Mouse (Mus musculus) telencephalon, adult 2 months (tissue): Measurements from ENCODE around the gene Qpctl.

Experiments
- DNase-seq: peaks from one replicate; pipeline ENCODE4 v3.0.0-alpha.2; 2011; ENCODE audit warnings: low read depth, low spot score

Qpctl gene

DNA sequence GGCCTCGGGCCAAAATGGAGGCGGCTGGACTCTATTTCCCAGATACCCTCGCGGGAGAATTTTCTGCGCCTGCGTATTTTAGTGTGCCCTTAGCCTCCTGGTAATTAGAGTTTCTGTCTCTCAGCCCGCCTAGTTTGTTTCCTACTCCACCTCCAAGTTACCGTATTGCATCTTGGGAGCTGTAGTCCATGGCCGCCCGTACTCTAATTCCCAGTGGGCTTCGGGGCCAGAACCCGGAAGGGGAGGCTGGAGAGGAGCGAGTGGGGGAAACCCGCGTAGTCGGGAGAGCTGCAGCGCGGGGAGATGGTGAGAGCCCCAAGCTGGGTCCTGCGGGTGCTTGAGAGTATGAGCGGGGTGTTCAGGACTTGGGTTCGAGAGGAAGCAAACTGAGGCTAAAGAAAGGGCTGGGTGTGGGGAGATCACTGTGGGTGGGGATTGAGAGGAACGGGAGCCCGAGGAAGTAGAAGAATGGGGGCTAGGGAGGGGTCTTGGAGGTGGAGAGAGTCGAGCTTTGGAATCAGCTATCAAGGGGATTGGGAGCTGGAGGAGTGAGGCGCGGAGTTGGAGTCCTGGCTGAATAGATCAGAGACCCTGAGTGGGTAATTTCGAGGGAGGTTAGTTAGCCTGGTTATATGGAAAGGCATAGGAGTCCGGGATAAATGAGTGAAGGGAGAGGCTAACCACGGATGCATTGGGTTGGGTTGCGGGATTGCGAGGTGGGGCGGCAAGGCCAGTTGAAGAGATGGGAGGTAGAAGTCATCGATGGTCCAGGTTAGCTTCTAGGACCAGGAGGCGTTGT is 29.3 kb downstream of the Qpctl start, which contains the start of gene Fbxo46:
TSS of gene Fbxo46 (plus strand) at position 229 of the 799 bp plus-strand sequence.
- peak; percentile 99 for DNase-seq

DNA sequence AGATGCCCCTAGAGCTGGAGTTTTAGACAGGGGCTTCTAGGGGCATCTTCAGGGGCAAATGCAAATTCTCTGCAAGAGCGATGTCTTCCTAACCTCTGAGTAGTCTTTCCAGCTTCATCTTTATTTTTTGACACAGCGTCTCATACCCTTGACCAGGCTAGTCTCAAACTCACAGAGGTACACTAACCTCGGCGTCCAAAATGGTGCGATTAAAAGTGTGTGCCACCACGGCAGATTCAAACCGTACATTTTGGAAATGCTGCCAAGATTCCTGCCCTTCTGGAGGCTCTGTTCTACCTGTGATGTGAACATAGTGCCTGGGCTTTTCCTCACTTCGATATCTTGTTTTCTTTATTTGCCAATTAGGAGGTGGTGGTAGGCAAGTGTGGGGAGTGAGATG is 30.0 kb downstream of the Qpctl start:
- no peak for DNase-seq

DNA sequence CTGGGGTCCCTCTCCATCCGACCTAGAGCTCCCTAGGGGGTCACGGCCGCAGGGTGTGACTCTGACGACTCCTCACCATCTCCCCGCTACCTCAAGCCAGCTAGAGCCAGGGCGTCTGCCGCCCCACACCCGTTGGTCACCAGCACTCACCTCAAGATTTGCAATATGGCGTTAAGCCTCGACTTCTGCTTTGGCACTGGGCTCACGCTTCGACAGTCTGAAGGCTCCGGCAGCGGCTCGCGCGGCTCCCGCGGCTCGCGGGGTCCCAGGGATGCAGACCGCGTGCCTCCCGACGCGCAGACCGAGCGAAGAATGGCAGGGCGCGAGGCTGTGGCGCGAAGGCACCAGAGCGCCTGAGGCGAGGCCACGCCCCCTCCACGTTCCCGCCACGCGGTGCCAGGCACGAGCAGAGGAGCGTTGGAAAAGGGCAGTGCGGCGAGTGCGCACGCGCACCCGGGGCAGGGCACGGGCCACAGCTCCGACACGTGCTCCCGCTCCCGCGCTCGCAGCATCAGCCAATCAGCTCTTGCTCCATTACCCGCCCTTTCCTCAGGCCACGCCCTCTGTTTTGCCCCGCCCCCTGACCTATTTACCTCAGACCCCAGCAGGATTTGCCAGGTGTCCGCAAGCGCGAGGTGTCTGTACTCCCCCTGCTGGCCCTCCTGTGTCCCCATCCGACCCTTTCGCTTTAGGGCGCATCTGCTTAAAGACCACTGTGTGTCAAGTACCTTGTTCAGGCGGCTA is 30.9 kb downstream of the Qpctl start, which contains the start of gene Gm4969:
TSS of gene Gm4969 (minus strand) at position 341 of the 744 bp plus-strand sequence.
- no peak for DNase-seq

DNA sequence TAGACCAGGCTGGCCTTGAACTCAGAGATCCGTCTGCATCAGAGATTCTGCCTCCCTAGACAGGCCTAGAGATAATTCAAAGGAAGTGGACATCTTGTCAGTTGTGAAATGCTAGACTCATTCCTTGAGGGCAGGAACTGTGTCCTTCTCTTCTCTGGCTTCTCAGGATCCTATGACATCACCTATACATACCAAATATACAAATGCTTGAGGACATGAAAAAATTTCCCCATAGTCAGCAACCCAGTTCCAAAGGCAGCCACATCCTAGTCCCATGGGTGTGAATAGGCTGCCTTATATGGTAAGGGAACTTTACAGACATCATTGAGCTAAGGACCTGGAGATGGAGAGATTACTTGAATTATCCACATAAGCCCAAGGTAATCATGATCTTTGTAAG is 39.5 kb downstream of the Qpctl start:
- no peak for DNase-seq

DNA sequence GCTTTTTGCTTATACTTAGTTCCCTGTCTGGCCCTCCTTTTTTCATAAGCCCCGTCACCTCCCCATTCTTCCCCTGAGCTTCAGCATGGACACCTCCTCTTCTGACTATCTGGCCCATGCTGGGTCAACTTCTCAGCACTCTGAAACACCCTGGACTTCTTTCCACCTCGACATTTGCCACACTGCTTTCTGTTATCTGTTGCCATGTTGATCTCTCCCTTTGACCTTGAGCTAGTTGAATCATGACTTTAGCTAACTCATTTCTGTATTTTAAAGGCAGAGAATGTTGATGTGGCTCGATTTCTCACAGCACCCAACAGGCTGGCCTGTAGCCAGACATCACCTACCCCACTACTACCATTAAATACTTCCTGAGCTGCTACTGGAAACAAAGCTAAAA is 41.7 kb downstream of the Qpctl start:
- DNase-seq, result no peak

DNA sequence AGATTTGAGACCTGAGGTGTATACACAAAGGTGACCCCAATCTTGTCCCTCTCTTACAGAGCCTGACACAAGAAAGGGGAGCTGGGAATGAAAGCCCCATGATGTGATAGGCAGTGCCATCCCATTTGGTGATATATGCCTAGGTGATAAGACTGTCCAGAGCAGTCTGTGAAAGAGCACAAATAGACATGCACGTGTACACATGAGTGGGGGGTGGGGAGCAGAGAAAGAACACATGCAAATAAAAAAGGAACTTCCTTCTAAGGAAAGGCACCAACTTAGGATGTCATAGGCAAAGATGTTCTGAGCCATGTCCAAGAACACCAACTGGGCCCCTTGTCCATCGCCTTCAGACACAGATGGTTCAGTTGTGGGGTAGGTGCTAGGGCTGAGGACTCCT is 44.6 kb downstream of the Qpctl start:
- DNase-seq, result no peak

DNA sequence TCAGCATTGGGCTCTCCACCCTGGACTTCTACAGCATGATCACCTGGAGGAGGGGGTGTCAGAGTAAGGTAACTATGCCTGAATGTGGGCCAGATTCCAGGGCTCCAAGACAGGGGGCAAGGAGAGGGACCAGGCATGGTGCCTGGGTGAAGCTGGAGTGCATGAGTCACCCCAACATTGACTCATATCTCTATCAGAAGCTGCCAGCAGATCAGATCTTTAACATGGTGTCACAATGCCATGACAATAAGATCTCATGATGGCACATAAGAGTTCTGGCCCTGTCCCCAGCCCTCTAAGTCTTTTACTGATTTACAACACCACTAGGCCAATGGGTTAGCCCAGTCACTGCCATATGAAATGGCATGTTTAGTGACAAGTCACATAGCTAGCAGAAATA is 45.4 kb downstream of the Qpctl start:
- DNase-seq, result no peak

DNA sequence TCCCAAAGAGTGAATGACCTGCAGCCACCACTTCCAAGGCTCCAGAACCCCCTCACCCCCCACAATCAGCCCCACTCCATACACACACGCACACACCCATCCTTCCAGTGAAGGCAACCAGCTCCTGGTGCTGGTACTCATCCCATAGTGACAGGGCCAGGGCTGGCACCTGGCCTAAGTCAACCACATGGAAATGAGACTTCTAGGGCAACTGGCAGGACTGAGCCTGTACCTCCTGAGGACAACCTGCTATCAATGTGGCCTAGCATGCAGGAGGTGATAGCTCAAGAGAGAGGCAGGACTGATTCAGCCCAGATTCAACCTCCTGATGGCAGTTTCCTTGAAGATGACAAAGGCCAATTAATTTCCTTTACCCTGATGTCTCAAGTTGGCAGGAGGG is 48.8 kb downstream of the Qpctl start:
- DNase-seq, result no peak

DNA sequence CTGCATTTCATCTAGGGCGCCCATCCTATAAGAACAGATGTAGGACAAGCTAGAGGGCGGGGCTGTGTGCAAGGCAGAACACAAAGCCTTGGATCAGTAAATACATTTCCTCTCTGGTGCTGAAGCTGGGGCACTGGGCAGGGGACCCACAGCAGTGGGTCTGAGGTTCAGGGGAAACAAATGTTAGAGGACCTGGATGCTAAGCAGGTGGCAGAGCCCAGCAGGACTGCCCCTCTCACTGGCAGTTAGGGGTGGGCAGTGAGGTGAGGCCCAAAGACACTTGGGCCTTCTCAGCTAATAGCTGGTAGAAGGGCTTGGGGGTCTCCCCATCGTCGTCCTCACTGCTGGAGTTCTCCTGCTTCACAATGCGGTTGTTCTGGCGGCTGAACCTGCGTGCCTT is 50.3 kb downstream of the Qpctl start:
- DNase-seq, result no peak

DNA sequence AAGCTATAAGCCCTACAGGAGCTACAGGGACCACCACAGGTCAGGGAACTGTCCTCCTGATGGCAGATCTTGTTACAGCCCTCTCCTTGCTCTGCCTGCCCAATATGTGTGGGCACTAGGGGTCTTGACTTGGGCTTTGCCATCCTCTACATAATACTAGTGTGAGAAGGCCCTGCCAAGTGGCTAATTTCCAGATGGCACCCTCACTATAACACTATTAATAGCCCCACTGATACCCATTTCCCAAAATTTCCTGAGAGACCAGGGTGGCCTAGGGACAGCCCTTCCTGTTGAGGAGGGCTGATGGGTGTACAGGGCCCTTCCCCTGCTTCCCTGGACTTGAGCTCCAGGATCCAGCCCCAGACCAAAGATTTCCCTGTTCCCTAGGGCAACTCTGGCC is 51.2 kb downstream of the Qpctl start:
- DNase-seq, result no peak

DNA sequence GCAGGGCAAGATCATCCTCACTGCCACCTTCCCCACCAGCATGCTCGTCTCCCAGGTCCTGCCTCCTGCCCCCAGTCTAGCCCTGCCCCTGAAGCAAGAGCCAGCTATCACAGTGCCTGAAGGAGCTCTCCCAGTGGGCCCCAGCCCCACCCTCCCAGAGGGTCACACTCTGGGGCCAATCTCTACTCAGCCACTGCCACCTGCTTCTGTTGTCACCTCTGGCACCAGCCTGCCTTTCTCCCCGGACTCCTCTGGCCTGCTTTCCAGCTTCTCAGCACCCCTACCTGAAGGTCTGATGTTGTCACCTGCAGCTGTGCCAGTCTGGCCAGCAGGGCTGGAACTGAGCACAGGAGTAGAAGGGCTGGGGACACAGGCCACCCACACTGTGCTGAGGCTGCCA is 51.9 kb downstream of the Qpctl start:
- no peak for DNase-seq

DNA sequence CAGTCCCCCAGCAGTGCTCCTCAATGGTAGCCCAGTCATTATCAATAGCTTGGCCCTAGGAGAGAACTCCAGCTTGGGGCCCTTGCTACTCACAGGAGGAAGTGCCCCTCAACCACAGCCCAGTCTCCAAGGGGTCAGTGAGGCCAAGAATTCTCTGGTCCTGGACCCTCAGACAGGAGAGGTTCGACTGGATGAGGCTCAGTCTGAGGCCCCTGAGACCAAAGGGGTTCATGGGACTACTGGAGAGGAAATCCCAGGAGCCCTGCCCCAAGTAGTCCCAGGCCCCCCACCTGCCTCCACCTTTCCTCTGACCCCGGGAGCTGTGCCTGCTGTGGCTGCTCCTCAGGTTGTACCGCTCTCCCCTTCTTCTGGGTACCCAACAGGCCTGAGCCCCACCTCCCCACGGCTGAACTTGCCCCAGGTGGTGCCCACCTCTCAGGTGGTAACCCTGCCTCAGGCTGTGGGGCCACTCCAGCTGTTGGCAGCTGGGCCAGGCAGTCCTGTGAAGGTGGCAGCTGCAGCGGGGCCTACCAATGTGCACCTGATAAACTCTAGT is 52.6 kb downstream of the Qpctl start:
- DNase-seq, result no peak

DNA sequence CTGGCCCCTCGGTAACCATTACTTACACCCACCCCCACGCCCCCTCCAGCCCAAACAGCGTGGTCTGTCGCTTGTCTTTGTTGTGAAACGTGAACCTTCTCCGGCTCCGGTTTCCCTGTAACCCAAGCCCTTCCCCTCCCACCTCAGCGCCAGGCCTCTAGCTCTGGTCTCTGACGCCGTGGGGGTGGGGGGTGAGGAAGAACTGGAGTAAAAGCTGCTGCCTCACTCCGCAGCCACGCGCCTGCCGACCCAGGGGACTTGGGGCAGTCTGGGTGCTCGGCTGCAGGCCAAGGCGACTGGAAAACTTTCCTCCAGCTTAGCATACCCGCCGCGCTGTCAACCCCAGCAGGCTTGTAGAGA is 53.4 kb downstream of the Qpctl start:
- DNase-seq, result no peak

DNA sequence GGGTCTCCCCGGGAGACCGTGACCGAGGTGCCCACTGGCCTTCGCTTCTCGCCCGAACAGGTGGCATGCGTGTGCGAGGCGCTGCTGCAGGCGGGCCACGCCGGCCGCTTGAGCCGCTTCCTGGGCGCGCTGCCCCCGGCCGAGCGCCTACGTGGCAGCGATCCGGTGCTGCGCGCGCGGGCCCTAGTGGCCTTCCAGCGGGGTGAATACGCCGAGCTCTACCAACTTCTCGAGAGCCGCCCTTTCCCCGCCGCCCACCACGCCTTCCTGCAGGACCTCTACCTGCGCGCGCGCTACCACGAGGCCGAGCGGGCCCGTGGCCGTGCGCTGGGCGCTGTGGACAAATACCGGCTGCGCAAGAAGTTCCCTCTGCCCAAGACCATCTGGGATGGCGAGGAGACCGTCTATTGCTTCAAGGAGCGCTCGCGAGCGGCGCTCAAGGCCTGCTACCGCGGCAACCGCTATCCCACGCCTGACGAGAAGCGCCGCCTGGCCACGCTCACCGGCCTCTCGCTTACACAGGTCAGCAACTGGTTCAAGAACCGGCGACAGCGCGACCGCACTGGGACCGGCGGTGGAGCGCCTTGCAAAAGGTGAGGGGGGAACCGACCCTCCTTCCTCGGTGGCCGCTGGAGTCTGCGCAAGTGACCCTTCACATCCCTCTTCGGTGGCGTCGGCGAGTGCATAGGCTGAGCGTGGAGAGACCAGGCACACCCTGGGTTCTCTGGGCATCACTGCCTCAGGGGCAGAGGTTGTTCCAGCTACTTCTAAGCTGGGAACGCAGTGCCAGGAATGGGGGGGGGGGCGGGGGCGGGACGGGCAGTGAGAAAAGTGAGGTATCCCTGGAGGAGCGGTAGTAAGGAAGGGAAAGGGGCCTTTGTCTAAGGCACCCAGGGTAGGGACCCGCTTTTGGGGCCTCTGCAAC is 54.0 kb downstream of the Qpctl start:
- no peak for DNase-seq

DNA sequence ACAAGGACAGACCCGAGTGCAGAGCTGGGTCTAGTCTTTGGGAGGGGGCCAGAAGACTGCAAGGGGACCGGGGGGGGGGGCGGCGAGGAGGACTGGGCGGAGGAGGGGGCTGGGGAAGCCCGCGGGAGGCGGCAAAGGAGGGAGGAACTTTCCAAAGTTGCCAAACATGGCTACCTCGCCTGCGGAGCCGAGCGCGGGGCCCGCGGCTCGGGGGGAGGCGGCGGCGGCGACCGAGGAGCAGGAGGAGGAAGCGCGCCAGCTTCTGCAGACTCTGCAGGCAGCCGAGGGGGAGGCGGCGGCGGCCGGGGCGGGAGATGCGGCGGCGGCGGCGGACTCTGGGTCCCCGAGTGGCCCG is 54.6 kb downstream of the Qpctl start, which contains the start of gene Six5:
TSS of gene Six5 (plus strand) at position 124 of the 355 bp plus-strand sequence.
- DNase-seq, result no peak

DNA sequence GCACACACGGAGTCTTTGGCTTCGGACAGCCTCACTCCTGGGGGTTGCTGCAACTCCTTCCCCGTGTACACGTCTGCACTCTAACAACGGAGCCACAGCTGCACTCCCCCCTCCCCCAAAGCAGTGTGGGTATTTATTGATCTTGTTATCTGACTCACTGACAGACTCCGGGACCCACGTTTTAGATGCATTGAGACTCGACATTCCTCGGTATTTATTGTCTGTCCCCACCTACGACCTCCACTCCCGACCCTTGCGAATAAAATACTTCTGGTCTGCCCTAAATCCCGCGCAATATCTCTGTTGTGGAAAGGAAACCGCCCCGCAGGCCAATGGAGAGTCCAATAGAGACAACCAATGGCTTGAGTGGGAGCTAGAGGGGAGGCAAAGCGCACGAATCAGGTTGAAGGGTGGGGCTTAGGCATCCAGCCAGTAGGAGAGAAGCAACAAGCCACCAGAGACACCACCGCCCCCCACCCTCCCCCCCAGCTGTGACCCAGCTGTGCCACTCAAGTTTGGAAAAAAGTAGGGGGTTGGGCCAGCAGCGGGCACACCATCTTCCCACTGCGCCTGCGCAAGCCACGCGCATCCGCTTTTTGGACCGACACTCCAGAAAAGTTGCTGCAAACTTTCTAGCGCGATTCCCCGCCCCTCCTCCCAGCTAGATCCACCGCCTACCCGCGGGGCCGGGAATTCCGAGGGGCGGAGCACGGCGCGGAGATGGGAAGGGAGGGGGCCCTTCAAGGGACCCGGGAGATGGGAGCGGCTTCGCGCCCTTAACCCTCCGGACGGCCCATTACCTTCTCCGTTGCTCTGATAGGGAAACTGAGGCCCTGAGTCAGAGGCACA is 55.3 kb downstream of the Qpctl start:
- peak; percentile 56 for DNase-seq

DNA sequence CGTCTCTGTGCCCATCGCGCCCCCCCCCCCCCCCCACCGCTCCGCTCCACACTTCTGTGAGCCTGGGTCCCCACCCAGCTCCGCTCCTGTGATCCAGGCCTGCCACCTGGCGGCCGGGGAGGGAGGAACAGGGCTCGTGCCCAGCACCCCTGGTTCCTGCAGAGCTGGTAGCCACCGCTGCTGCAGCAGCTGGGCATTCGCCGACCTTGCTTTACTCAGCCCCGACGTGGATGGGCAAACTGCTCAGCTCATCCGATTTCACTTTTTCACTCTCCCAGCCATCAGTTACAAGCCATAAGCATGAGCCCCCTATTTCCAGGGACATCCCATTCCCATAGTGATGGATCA is 55.9 kb downstream of the Qpctl start:
- no peak for DNase-seq

DNA sequence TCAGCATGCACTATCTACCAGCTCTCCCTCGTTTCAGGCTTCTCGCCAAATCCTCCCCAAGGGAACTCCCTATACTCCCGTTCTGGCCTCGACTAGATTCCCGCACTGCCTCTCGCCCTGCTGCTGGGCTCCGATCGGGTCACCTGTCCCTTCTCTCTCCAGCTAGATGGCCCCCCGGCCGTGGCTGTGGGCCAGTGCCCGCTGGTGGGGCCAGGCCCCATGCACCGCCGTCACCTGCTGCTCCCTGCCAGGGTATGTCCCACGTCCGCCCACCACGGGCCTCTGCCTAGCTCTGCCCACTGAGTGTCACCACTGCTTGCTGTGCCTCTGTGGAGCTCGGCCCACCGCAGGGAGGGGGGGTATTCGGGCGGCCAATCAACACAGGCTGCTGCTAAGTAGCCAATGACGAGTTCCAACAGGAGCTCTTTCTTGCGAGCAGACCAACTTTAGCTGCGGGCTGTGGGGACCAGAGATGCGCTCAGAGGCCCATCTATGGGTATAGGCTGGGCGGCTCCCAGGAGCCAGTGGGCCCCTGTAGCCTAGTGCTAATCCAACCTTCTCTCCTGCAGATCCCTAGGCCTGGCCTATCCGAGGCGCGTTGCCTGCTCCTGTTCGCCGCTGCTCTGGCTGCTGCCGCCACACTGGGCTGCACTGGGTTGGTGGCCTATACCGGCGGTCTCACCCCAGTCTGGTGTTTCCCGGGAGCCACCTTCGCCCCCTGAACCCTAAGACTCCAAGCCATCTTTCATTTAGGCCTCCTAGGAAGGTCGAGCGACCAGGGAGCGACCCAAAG is 56.5 kb downstream of the Qpctl start:
- no peak for DNase-seq

DNA sequence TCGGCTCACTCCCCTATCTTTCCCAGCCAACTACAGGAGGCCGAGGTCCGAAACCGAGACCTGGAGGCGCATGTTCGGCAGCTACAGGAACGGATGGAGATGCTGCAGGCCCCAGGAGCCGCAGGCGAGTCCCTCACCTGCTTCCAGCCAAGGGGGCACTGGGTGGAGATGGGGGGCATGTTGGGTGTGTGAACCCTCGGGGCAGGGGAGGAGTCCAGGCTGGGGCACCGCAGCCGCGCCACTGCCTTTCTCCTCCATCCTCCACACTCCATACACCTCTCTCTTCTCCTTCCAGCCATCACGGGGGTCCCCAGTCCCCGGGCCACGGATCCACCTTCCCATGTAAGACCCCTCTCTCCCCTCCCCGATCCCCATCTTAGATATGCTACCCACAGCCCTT is 57.2 kb downstream of the Qpctl start:
- DNase-seq, result no peak
